Mouse (Mus musculus) heart, embryonic 13.5 days (tissue): Measurements from ENCODE around the gene Plcd3. TPM values are rescaled to one million over a fixed set of nuclear protein-coding genes. Genes with fewer than 3 reads are reported as not detected.
A peak's percentile ranks its signal among the peaks of the same experiment; 100 is the strongest.

ENCODE experiments used
- ATAC-seq: fragments of 200-750 bp; cut with Nextera tagmentation; 2 replicates; pipeline ENCODE4 v1.8.0; 2017; ENCODE audit warnings: moderate TSS enrichment; ENCODE audit not compliant: insufficient number of reproducible peaks, low FRiP score, low TSS enrichment; ENCODE audit errors: extremely low read depth
- H3K27ac ChIP-seq: fragments of 300-500 bp; sonication (generic); replicated peaks from 2 replicates; pipeline ENCODE4 v1.5.1; 2015; ENCODE audit warnings: moderate library complexity, mild to moderate bottlenecking, inconsistent platforms
- H3K27me3 ChIP-seq: fragments of 300-500 bp; sonication (generic); replicated peaks from 2 replicates; pipeline ENCODE4 v1.6.1; 2015; ENCODE audit warnings: mild to moderate bottlenecking, inconsistent platforms
- H3K36me3 ChIP-seq: fragments of 300-500 bp; sonication (generic); 2 replicates; pipeline ENCODE4 v1.6.1; 2015; ENCODE audit warnings: mild to moderate bottlenecking, inconsistent platforms
- H3K4me1 ChIP-seq: fragments of 300-500 bp; sonication (generic); 2 replicates; pipeline ENCODE4 v1.6.1; 2015; ENCODE audit warnings: inconsistent platforms
- H3K4me2 ChIP-seq: fragments of 300-500 bp; sonication (generic); 2 replicates; pipeline ENCODE4 v1.6.1; 2015; ENCODE audit warnings: inconsistent platforms, mild to moderate bottlenecking, moderate library complexity
- H3K4me3 ChIP-seq: fragments of 300-500 bp; sonication (generic); 2 replicates; pipeline ENCODE4 v1.5.1; 2015; ENCODE audit warnings: moderate library complexity, mild to moderate bottlenecking, inconsistent platforms
- H3K9ac ChIP-seq: fragments of 300-500 bp; sonication (generic); 2 replicates; pipeline ENCODE4 v1.6.1; 2015; ENCODE audit warnings: inconsistent platforms, mild to moderate bottlenecking, moderate library complexity
- H3K9me3 ChIP-seq: fragments of 300-500 bp; sonication (generic); 2 replicates; pipeline ENCODE4 v1.6.1; 2016; ENCODE audit warnings: inconsistent platforms
- WGBS: fragments of 180-500 bp; shearing (Covaris S2); methylation state at CpG from one replicate; pipeline ENCODE4 v1.1.7; 2015; ENCODE audit warnings: mixed read lengths; 5-methylcytosine and 5-hydroxymethylcytosine counted together
- polyA plus RNA-seq: library from polyadenylated mRNA; unstranded; fragments of >200 nt; fragmentation: Nextera tagmentation; extraction: Ambion mirVana; gene quantifications from 2 replicates; pipeline ENCODE4 v1.2.1, GENCODE M21; 2015

Plcd3 gene
- polyA plus RNA-seq, 1 experiment from 2014 or later = 8.7 TPM

DNA sequence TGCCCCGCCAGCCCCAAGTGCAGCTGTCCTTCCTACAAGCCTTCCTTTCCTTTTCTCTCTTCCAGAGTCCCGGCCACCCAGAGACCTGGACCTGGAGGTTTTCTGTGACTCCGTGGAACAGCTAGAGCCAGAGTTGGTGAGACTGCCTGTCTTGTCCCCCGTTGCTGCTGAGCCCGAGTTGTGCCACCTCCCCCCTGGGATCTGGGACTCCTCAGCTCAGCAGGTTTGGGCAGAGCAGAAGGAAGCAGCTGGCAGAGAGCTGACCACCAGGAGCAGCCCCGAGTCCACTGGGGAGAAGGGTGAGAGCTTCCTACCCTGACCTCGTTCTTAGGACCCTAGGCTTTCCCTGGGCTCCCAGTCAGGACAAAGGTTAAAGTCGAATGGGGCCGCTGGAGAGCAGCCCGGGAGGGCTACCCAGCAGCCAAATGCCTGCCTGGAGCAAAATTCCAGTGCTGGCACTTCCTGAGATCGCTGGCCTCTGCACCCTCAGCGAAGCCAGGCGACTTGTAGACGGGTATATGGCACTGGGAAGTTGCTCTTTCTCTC, 3.8 kb upstream of the Plcd3 start:
- Histone ChIP-seq H3K27me3 (peaks cover 22% of the 10 kb centered on the region), H3K9me3 (no peaks in the 10 kb centered on the region), H3K4me2 (peak overlapping the region; percentile 93), H3K4me3 (peak overlapping the region; percentile 1; the same call in 1 of the 2 replicates), H3K9ac (peak overlapping the region; percentile 54), H3K36me3 (peaks cover 6% of the 10 kb centered on the region; the same call in 1 of the 2 replicates), H3K4me1 (peaks cover 37% of the 10 kb centered on the region), H3K27ac (no peak overlapping the region)
- WGBS = 52% methylated on average over 13 of the region's 14 CpGs
- ATAC-seq = no peak

DNA sequence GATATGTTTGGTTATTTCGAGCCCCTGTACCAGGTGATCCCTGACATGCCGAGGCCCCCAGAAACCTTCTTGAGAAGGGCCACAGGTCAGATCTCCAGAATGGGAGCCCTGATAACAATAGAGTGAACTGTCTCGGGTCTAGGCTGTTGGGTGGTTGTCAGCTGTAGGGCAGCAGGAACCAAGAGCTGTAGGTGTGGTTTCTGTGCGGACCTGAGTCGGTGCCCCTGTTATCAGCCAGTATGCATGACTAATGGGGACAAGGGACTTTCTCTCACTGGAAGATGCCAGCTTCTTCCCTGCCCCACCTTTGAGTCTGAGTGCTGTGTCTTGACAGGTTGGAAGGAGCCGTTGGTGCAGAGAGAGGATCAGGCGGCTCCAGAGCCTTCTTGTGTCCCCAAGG, 3.0 kb upstream of the Plcd3 start:
- Histone ChIP-seq H3K36me3 (peaks cover 6% of the 10 kb centered on the region; the same call in 1 of the 2 replicates), H3K27ac (no peak overlapping the region), H3K4me2 (peak overlapping the region; percentile 93), H3K4me1 (peaks cover 45% of the 10 kb centered on the region), H3K27me3 (peaks cover 28% of the 10 kb centered on the region), H3K9me3 (no peaks in the 10 kb centered on the region), H3K4me3 (peak overlapping the region; percentile 65), H3K9ac (no peak overlapping the region)
- WGBS = 66% methylated on average over 7 of the region's 7 CpGs
- ATAC-seq = no peak

DNA sequence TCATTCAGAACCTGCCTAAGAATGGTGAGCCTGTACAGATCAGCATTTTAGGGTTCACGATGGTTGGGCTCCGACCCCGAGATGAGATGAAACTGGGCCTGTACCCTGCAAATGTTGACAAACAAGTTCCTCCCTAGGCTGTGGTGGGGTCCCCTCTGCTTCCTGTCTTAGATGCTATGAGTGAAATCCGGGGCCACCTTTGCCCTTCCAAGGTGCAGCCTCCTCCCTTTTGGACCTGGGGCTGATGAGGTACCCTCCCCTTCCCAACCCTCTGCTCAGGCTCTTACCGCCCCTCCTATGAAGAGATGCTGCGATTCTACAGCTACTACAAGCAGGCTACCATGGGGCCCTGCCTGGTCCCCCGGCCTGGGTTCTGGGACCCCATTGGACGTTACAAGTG, 2.2 kb upstream of the Plcd3 start:
- Histone ChIP-seq H3K36me3 (peaks cover 6% of the 10 kb centered on the region; the same call in 1 of the 2 replicates), H3K9me3 (no peaks in the 10 kb centered on the region), H3K9ac (peak overlapping the region; percentile 78), H3K4me2 (peak overlapping the region; percentile 93), H3K27me3 (peaks cover 28% of the 10 kb centered on the region), H3K4me1 (peaks cover 54% of the 10 kb centered on the region), H3K4me3 (peak overlapping the region; percentile 65), H3K27ac (no peak overlapping the region)
- WGBS = 54% methylated on average over 8 of the region's 8 CpGs
- no peak for ATAC-seq

DNA sequence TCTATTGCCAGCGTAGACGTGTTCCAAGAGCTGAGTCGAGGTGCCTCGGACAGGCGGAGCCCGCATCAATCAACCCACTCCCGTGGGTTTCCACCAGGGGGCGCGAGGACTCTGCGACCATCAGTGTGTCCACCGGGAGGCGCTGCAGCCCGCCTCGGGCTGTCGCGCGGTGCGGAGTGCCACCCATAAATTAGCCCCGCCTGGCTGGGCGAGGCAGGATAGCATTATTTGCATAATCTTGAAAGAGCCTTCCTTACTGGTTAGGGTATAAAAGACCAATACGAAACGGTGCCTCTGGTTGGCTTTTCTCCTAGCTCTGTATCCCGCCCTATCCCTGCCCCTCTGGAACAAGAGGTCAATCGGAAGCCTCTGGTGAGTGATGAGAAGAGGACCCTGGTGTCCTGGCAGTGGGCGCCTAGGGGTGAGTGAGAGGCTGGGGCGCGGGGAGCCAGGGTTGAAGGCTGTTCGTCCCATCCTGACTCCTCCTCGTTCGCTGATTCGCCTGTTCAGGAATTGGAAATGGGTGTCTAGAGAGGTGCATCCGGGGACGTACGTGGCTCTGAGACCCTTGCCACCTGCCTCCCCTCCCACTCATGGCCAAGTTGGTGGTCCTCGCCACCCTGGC, 1.4 kb upstream of the Plcd3 start:
- H3K36me3 ChIP-seq = peaks cover 4% of the 10 kb centered on the region; the same call in 1 of the 2 replicates
- peak; percentile 83 for ATAC-seq
- peaks cover 28% of the 10 kb centered on the region for H3K27me3 ChIP-seq
- H3K4me2 ChIP-seq = peak overlapping the region; percentile 93
- no peaks in the 10 kb centered on the region for H3K9me3 ChIP-seq
- peak overlapping the region; percentile 65 for H3K4me3 ChIP-seq
- peak overlapping the region; percentile 41; the same call in 1 of the 2 replicates for H3K27ac ChIP-seq
- WGBS = under 1% methylated on average over 35 of the region's 35 CpGs
- H3K4me1 ChIP-seq = peaks cover 62% of the 10 kb centered on the region
- H3K9ac ChIP-seq = peak overlapping the region; percentile 82

DNA sequence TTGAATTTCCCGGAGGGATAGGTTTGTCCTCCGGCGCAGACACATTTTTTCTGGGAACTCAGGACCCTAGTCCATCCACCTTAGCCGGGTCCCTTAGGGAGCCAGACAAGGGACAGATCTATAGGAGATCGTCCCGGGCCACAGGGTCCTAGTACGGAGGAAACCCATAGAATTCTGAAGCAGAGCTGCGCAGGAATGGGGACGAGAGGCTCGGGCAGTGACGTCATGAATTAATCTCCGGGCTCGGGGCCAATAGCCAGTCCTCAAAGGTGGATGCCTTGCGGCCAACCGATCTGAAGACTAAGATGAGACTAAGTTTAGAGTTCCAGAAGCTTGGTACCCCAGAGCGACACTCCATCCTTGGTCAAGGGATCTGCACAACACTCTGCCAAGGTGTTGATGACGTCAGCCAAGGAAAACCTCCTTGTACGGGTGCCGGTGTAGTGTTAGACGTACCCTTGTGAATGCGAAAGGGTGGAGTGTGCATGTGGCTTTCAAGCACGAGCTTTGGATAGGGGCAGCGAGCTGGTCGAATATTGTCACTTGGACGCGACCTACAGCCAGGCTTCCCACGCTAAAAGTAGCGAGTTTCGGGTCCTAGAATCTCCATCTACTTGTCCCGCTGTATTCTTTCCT, 526 bp upstream of the Plcd3 start:
- no peak for ATAC-seq
- H3K27ac ChIP-seq = peak overlapping the region; percentile 41

DNA sequence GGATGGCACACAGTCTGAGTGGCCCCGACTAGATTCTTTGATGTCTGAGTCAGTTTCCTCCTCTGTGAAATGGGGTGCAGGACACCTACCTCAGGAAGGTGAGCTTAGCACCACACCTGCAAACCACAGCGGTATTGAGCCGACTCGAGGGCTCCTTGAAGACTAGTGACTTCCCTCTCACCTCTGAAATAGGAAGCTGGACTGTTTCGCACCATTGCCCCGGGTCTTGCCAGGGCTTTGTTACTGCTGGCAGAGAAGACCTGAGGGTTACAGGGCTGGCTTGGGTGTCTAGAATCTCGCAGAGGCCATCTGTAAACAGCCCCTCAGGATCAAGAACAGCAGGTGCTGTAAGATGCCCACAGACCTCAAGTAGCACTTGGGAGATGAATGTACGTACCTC, 1.1 kb downstream of the Plcd3 start:
- Histone ChIP-seq H3K4me1 (peaks cover 84% of the 10 kb centered on the region), H3K36me3 (no peaks in the 10 kb centered on the region), H3K9ac (peak overlapping the region; percentile 2; the same call in 1 of the 2 replicates), H3K27ac (no peak overlapping the region), H3K4me3 (peak overlapping the region; percentile 65), H3K27me3 (peaks cover 28% of the 10 kb centered on the region), H3K4me2 (peak overlapping the region; percentile 93), H3K9me3 (no peaks in the 10 kb centered on the region)
- 72% methylated on average over 8 of the region's 8 CpGs for WGBS
- no peak for ATAC-seq

More for the DNA sequence above, 526 bp upstream of the Plcd3 start:
- peaks cover 28% of the 10 kb centered on the region for H3K27me3 ChIP-seq
- no peaks in the 10 kb centered on the region for H3K9me3 ChIP-seq
- 2% methylated on average over 30 of the region's 30 CpGs for WGBS
- peaks cover 70% of the 10 kb centered on the region for H3K4me1 ChIP-seq
- peak overlapping the region; percentile 93 for H3K4me2 ChIP-seq
- H3K36me3 ChIP-seq = peaks cover 3% of the 10 kb centered on the region; the same call in 1 of the 2 replicates
- H3K4me3 ChIP-seq = peak overlapping the region; percentile 65
- peak overlapping the region; percentile 82 for H3K9ac ChIP-seq

DNA sequence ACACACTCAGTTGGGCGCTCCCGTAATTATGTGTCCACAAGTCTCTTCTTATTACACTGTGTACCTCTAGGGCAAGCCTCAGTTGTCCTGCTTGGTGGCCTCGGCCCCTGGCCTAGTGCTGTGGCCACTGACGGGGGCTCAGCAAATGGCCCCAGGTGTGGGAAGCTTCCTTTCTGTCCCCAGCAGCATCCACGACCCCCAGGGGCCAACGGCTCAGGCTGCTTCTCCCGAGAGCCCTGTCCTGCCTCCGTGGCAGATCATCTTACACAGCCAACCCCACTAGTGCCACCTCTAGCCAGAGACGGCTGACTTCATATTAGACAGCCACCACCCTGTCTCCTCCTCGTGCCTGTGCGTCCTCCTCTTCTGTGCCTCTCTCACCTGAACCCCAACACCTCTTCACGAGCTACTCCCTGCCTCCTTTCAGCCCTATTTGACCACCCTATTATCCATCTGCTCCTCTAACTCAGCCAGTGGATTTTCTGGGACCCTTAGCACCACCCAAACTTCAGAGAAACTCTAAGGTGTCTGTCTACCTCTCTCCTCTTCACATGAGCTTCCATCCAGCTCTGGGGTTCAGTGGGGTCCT, 2.0 kb downstream of the Plcd3 start:
- Histone ChIP-seq H3K27me3 (peaks cover 21% of the 10 kb centered on the region), H3K4me1 (peaks cover 89% of the 10 kb centered on the region), H3K4me3 (no peak overlapping the region), H3K9ac (peak overlapping the region; percentile 64), H3K27ac (peak overlapping the region; percentile 96), H3K4me2 (no peak overlapping the region), H3K36me3 (no peaks in the 10 kb centered on the region), H3K9me3 (no peaks in the 10 kb centered on the region)
- no peak for ATAC-seq
- WGBS = 55% methylated on average over 12 of the region's 12 CpGs

DNA sequence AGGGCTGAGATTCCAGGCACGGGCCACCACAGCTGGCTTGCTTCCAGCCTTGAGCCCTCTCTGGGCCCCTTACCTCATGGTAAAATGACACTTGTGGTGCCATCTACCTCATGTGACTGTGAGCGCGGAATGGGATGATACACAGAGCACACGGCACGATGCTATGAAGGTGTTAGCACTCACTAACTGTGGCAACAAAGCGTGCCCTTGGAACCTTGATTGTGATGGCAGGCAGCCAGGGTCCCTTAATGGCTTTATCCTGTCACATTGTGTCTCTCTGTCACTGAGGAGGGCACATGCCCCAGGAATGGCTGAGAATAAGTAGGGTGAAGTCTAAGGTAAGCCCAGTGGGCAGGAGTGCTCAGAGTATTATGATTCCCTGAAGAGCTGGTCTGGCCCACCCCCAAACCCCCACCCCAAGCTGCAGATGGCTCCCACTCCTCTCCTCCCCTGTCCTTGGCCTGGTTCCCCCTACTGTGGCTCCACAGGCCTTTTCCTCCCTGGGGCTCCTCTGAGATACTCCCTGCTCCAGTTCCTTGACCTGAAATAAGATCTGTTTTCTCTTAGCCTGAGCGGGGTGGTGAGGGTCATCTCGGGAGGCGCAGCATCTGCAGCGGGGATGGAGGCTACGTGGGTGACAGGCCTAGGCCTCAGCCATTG, 2.8 kb downstream of the Plcd3 start:
- WGBS = 51% methylated on average over 11 of the region's 11 CpGs
- peaks cover 13% of the 10 kb centered on the region; the same call in 1 of the 2 replicates for H3K27me3 ChIP-seq
- no peaks in the 10 kb centered on the region for H3K9me3 ChIP-seq
- H3K9ac ChIP-seq = peak overlapping the region; percentile 64
- ATAC-seq = no peak
- H3K4me1 ChIP-seq = peaks cover 93% of the 10 kb centered on the region
- no peak overlapping the region for H3K4me3 ChIP-seq
- H3K36me3 ChIP-seq = no peaks in the 10 kb centered on the region
- H3K4me2 ChIP-seq = no peak overlapping the region
- peak overlapping the region; percentile 96 for H3K27ac ChIP-seq

DNA sequence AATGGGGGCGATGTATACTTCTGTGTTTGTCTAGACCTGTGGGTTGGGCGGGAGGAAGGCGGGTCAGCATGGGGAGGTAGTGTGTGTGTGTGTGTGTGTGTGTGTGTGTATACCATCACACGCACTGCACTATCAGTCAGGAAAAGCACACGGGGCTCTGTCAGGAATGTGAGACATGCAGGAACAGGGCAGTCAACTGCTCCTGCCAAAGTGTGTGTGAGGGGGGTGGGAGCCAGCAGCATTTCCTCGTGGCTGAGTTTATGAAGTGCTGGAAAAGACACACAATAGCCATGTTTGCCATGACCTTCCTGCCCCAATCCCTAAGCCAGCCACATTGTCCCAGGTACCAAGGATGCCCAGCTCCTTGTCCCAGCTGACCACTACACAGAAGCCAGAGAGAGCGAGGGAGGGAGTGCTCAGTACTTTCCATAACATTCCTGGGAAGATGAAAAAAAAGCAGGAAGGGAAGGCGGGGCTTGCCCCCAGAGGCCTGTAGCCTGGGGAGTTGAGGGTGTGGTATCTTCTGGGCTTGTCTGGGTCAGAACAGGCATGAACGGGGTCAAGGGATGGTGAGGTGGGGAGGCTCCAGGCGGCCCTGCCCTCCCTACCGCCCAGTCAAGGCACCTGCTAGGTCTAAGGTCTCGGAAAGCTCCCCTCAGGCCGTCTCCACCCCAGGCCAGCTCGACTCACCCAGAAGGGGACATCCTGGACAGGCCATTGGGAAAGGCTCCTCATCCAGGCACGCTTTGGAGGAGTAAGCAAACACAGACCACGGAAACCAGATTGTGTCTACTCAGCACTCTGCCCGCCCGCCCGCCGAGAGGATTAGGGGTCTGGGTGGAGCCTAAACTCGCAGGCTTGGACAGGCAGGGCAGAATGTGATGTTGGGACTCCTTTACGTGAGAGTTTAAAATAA, 4.2 kb downstream of the Plcd3 start:
- H3K4me2 ChIP-seq = peak overlapping the region; percentile 64
- H3K4me1 ChIP-seq = peaks cover 88% of the 10 kb centered on the region
- peak overlapping the region; percentile 74 for H3K9ac ChIP-seq
- peaks cover 12% of the 10 kb centered on the region; the same call in 1 of the 2 replicates for H3K27me3 ChIP-seq
- H3K27ac ChIP-seq = peak overlapping the region; percentile 96
- ATAC-seq = peak; percentile 19; the same call in 1 of the 2 replicates
- no peaks in the 10 kb centered on the region for H3K36me3 ChIP-seq
- H3K4me3 ChIP-seq = peak overlapping the region; percentile 36
- H3K9me3 ChIP-seq = no peaks in the 10 kb centered on the region
- WGBS = 9% methylated on average over 22 of the region's 22 CpGs

DNA sequence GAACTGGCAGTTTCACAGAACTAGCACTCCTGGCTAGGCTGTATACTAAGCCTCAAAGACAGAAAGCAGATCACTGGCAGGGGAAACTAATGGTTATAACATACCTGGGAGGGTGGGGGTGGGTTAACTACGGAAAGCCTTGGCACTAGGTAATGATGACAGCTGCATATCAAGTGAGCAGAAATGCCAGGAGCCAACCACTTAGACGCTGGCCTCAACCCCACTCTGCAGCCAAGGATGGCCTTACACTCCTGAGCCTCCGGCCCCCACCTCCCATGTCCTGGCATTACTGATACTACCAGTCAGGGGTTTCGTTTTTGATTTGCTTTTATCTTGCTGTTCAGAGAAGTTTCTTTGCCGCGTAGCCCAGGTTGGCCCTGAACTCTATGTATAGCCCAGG, 5.7 kb downstream of the Plcd3 start:
- Histone ChIP-seq H3K4me2 (no peak overlapping the region), H3K36me3 (no peaks in the 10 kb centered on the region), H3K27ac (0 out of 2 replicates have a peak overlapping the region, but pooled peaks have one; percentile 96), H3K9me3 (no peaks in the 10 kb centered on the region), H3K9ac (no peak overlapping the region), H3K4me3 (no peak overlapping the region), H3K27me3 (peaks cover 10% of the 10 kb centered on the region; the same call in 1 of the 2 replicates), H3K4me1 (peaks cover 77% of the 10 kb centered on the region)
- WGBS = 77% methylated on average over 6 of the region's 6 CpGs
- ATAC-seq = no peak
